Comparison of ENCODE assay signal across 8 mouse cellular contexts in genomic region chr1:36557457-36558011, GRCm38 (mm10). TPM values are rescaled to one million over a fixed set of nuclear protein-coding genes. Genes with fewer than 3 reads are reported as not detected.
DNase-seq lines count a peak whose midpoint lies in the region; ATAC-seq and TF ChIP-seq lines count a peak whose summit lies in the region.

No protein-coding gene starts in this region.

- WGBS in forebrain, embryonic 10.5 days, result 0% methylated on average over 48 of the region's 48 CpGs
- under 1% methylated on average over 48 of the region's 48 CpGs for WGBS in heart, embryonic 15.5 days
- WGBS in kidney, postnatal 0 days, result under 1% methylated on average over 48 of the region's 48 CpGs
- under 1% methylated on average over 45 of the region's 48 CpGs for WGBS in liver, embryonic 16.5 days (ENCODE audit: insufficient replicate concordance)
- WGBS in neural tube, embryonic 11.5 days, result under 1% methylated on average over 44 of the region's 48 CpGs

- H3K9me3 ChIP-seq in forebrain, embryonic 10.5 days, result no peaks in the 10 kb centered on the region
- no peaks in the 10 kb centered on the region for H3K9me3 ChIP-seq in heart, embryonic 15.5 days (replicated peaks)
- no peaks in the 10 kb centered on the region for H3K9me3 ChIP-seq in kidney, postnatal 0 days (replicated peaks; ENCODE audit: low read length)
- H3K9me3 ChIP-seq in liver, embryonic 16.5 days (replicated peaks; ENCODE audit: control insufficient read depth, low read length), result no peaks in the 10 kb centered on the region
- H3K9me3 ChIP-seq in neural tube, embryonic 11.5 days (ENCODE audit: control insufficient read depth, low read length), result no peaks in the 10 kb centered on the region

- peaks cover 14% of the 10 kb centered on the region for H3K27me3 ChIP-seq in forebrain, embryonic 10.5 days (ENCODE audit: poor library complexity, severe bottlenecking)
- no peaks in the 10 kb centered on the region for H3K27me3 ChIP-seq in heart, embryonic 15.5 days
- H3K27me3 ChIP-seq in kidney, postnatal 0 days (ENCODE audit: insufficient read depth, low read length), result no peaks in the 10 kb centered on the region
- peaks cover 64% of the 10 kb centered on the region for H3K27me3 ChIP-seq in liver, embryonic 16.5 days (ENCODE audit: control insufficient read depth, insufficient read depth, low read depth, low read length)
- no peaks in the 10 kb centered on the region for H3K27me3 ChIP-seq in neural tube, embryonic 11.5 days (ENCODE audit: control insufficient read depth, insufficient read depth, low read length)

- H3K4me2 ChIP-seq in heart, embryonic 15.5 days, result peak overlapping the region; percentile 88
- H3K4me2 ChIP-seq in kidney, postnatal 0 days (ENCODE audit: low read length), result peak overlapping the region; percentile 67
- peak overlapping the region; percentile 68 for H3K4me2 ChIP-seq in liver, embryonic 16.5 days (ENCODE audit: low read depth, low read length)
- peak overlapping the region; percentile 99 for H3K4me2 ChIP-seq in neural tube, embryonic 11.5 days (ENCODE audit: low read depth)

- peak overlapping the region; percentile 94 for H3K4me3 ChIP-seq in forebrain, embryonic 10.5 days
- H3K4me3 ChIP-seq in heart, embryonic 15.5 days, result peak overlapping the region; percentile 68
- peak overlapping the region; percentile 82 for H3K4me3 ChIP-seq in kidney, postnatal 0 days (replicated peaks; ENCODE audit: low read depth, low read length)
- peak overlapping the region; percentile 63 for H3K4me3 ChIP-seq in liver, embryonic 16.5 days (ENCODE audit: low read depth, low read length)
- H3K4me3 ChIP-seq in neural tube, embryonic 11.5 days (ENCODE audit: low read depth, low read length), result peak overlapping the region; percentile 96

- peak; percentile 78 for ATAC-seq in heart, embryonic 15.5 days (replicated peaks; ENCODE audit: insufficient number of reproducible peaks, insufficient read depth, low FRiP score, low read depth)
- peak; percentile 68 for ATAC-seq in kidney, postnatal 0 days (replicated peaks; ENCODE audit: low FRiP score, low read depth)
- ATAC-seq in liver, embryonic 16.5 days (ENCODE audit: low read depth), result peak; percentile 53
- ATAC-seq in neural tube, embryonic 11.5 days (ENCODE audit: insufficient read depth, low FRiP score, low TSS enrichment), result peak; percentile 49

- no peak for TF ChIP-seq CTCF in kidney, postnatal 0 days (IDR thresholded peaks at IDR 0.05; ENCODE audit: low read depth)

- H3K9ac ChIP-seq in heart, embryonic 15.5 days, result peak overlapping the region; percentile 96
- peak overlapping the region; percentile 96 for H3K9ac ChIP-seq in kidney, postnatal 0 days (ENCODE audit: low read depth, low read length)
- H3K9ac ChIP-seq in liver, embryonic 16.5 days (ENCODE audit: low read depth, low read length), result peak overlapping the region; percentile 57
- H3K9ac ChIP-seq in neural tube, embryonic 11.5 days (ENCODE audit: low read length), result peak overlapping the region; percentile 98

- peak overlapping the region; percentile 98 for H3K27ac ChIP-seq in forebrain, embryonic 10.5 days
- H3K27ac ChIP-seq in heart, embryonic 15.5 days, result peak overlapping the region; percentile 96
- peak overlapping the region; percentile 99 for H3K27ac ChIP-seq in kidney, postnatal 0 days
- H3K27ac ChIP-seq in liver, embryonic 16.5 days (ENCODE audit: low read length), result peak overlapping the region; percentile 66
- H3K27ac ChIP-seq in neural tube, embryonic 11.5 days (ENCODE audit: low read depth, low read length), result peak overlapping the region; percentile 98

- H3K36me3 ChIP-seq in forebrain, embryonic 10.5 days (replicated peaks), result peaks cover 34% of the 10 kb centered on the region
- peaks cover 21% of the 10 kb centered on the region for H3K36me3 ChIP-seq in heart, embryonic 15.5 days
- H3K36me3 ChIP-seq in kidney, postnatal 0 days (ENCODE audit: insufficient read depth, low read length), result peaks cover 15% of the 10 kb centered on the region
- no peaks in the 10 kb centered on the region; the same call in 1 of the 2 replicates for H3K36me3 ChIP-seq in liver, embryonic 16.5 days (ENCODE audit: control insufficient read depth, insufficient read depth)
- peaks cover 15% of the 10 kb centered on the region for H3K36me3 ChIP-seq in neural tube, embryonic 11.5 days (ENCODE audit: control insufficient read depth, insufficient read depth, low read length)

- peaks cover 73% of the 10 kb centered on the region for H3K4me1 ChIP-seq in forebrain, embryonic 10.5 days
- H3K4me1 ChIP-seq in heart, embryonic 15.5 days (replicated peaks), result peaks cover 61% of the 10 kb centered on the region
- H3K4me1 ChIP-seq in kidney, postnatal 0 days (replicated peaks; ENCODE audit: insufficient read depth, low read length), result peaks cover 42% of the 10 kb centered on the region
- peaks cover 7% of the 10 kb centered on the region for H3K4me1 ChIP-seq in liver, embryonic 16.5 days (ENCODE audit: control insufficient read depth, low read depth, low read length)
- peaks cover 31% of the 10 kb centered on the region for H3K4me1 ChIP-seq in neural tube, embryonic 11.5 days (ENCODE audit: control insufficient read depth, insufficient read depth, low read length)

- DNase-seq in thymus, postnatal 14 days, result peak; percentile 53
- DNase-seq in thymus, postnatal 0 days (ENCODE audit: low spot score), result no peak
- peak; percentile 79 for DNase-seq in forebrain, embryonic 10.5 days (ENCODE audit: extremely low spot score, low spot score)
- peak; percentile 96 for DNase-seq in kidney, postnatal 0 days (ENCODE audit: low spot score)
- DNase-seq in neural tube, embryonic 11.5 days (ENCODE audit: low spot score), result peak; percentile 84
- peak; percentile 76 for DNase-seq in testis, postnatal 14 days (ENCODE audit: low spot score)

RNA-seq across cellular contexts. Expression of gene Sema4c, which starts 0.6 kb away (rescaled TPM):
- 5.5 and 6.0 TPM in 2 replicates for polyA plus RNA-seq in thymus, postnatal 0 days (2015; fragmentation: Nextera tagmentation; extraction: Ambion mirVana)
- 20.1 and 21.7 TPM in 2 replicates for polyA plus RNA-seq in forebrain, embryonic 10.5 days (2016; fragmentation: Nextera tagmentation; extraction: Ambion mirVana)
- polyA plus RNA-seq in heart, embryonic 15.5 days (2015; fragmentation: Nextera tagmentation; extraction: Ambion mirVana), result 7.9 and 10.9 TPM in 2 replicates
- 13.5 and 14.7 TPM in 2 replicates for polyA plus RNA-seq in kidney, postnatal 0 days (2015; fragmentation: Nextera tagmentation; extraction: Ambion mirVana)
- 1.5 and 2.0 TPM in 2 replicates for polyA plus RNA-seq in liver, embryonic 16.5 days (2015; fragmentation: Nextera tagmentation; extraction: Ambion mirVana)
- 3.6 and 4.6 TPM in 2 replicates for polyA plus RNA-seq in neural tube, embryonic 11.5 days (2014; fragmentation: Nextera tagmentation; extraction: Ambion mirVana)

RNA-seq across cellular contexts. Expression of gene Ankrd39, which starts 10.3 kb away (rescaled TPM):
- 20.0 and 22.7 TPM in 2 replicates for polyA plus RNA-seq in thymus, postnatal 0 days (2015; fragmentation: Nextera tagmentation; extraction: Ambion mirVana)
- 17.9 and 22.2 TPM in 2 replicates for polyA plus RNA-seq in forebrain, embryonic 10.5 days (2016; fragmentation: Nextera tagmentation; extraction: Ambion mirVana)
- polyA plus RNA-seq in heart, embryonic 15.5 days (2015; fragmentation: Nextera tagmentation; extraction: Ambion mirVana), result 27.3 and 30.4 TPM in 2 replicates
- 22.0 and 24.6 TPM in 2 replicates for polyA plus RNA-seq in kidney, postnatal 0 days (2015; fragmentation: Nextera tagmentation; extraction: Ambion mirVana)
- polyA plus RNA-seq in liver, embryonic 16.5 days (2015; fragmentation: Nextera tagmentation; extraction: Ambion mirVana), result 5.4 and 6.7 TPM in 2 replicates
- polyA plus RNA-seq in neural tube, embryonic 11.5 days (2014; fragmentation: Nextera tagmentation; extraction: Ambion mirVana), result 15.3 and 16.2 TPM in 2 replicates

RNA-seq across cellular contexts. Expression of gene Gm42417, which starts 18.3 kb away (rescaled TPM):
- 0.26 and 0.60 TPM in 2 replicates for polyA plus RNA-seq in thymus, postnatal 0 days (2015; fragmentation: Nextera tagmentation; extraction: Ambion mirVana)
- not detected in 2 replicates for polyA plus RNA-seq in forebrain, embryonic 10.5 days (2016; fragmentation: Nextera tagmentation; extraction: Ambion mirVana)
- 0.22 TPM in 1 of 2 replicates, not detected in the other for polyA plus RNA-seq in heart, embryonic 15.5 days (2015; fragmentation: Nextera tagmentation; extraction: Ambion mirVana)
- polyA plus RNA-seq in kidney, postnatal 0 days (2015; fragmentation: Nextera tagmentation; extraction: Ambion mirVana), result not detected in 2 replicates
- not detected in 2 replicates for polyA plus RNA-seq in liver, embryonic 16.5 days (2015; fragmentation: Nextera tagmentation; extraction: Ambion mirVana)
- 0.28 TPM in 1 of 2 replicates, not detected in the other for polyA plus RNA-seq in neural tube, embryonic 11.5 days (2014; fragmentation: Nextera tagmentation; extraction: Ambion mirVana)

RNA-seq across cellular contexts. Expression of gene Ankrd23, which starts 20.9 kb away (rescaled TPM):
- 10.0 and 12.0 TPM in 2 replicates for polyA plus RNA-seq in thymus, postnatal 0 days (2015; fragmentation: Nextera tagmentation; extraction: Ambion mirVana)
- 15.3 and 16.5 TPM in 2 replicates for polyA plus RNA-seq in forebrain, embryonic 10.5 days (2016; fragmentation: Nextera tagmentation; extraction: Ambion mirVana)
- 25.3 and 26.7 TPM in 2 replicates for polyA plus RNA-seq in heart, embryonic 15.5 days (2015; fragmentation: Nextera tagmentation; extraction: Ambion mirVana)
- polyA plus RNA-seq in kidney, postnatal 0 days (2015; fragmentation: Nextera tagmentation; extraction: Ambion mirVana), result 8.7 and 10.9 TPM in 2 replicates
- 3.2 and 4.3 TPM in 2 replicates for polyA plus RNA-seq in liver, embryonic 16.5 days (2015; fragmentation: Nextera tagmentation; extraction: Ambion mirVana)
- 7.1 and 7.2 TPM in 2 replicates for polyA plus RNA-seq in neural tube, embryonic 11.5 days (2014; fragmentation: Nextera tagmentation; extraction: Ambion mirVana)

RNA-seq across cellular contexts. Expression of gene Cnnm3, which starts 45.9 kb away (rescaled TPM):
- polyA plus RNA-seq in thymus, postnatal 0 days (2015; fragmentation: Nextera tagmentation; extraction: Ambion mirVana), result 3.3 and 3.8 TPM in 2 replicates
- 2.9 and 3.0 TPM in 2 replicates for polyA plus RNA-seq in forebrain, embryonic 10.5 days (2016; fragmentation: Nextera tagmentation; extraction: Ambion mirVana)
- 2.4 and 3.5 TPM in 2 replicates for polyA plus RNA-seq in heart, embryonic 15.5 days (2015; fragmentation: Nextera tagmentation; extraction: Ambion mirVana)
- 3.4 and 3.8 TPM in 2 replicates for polyA plus RNA-seq in kidney, postnatal 0 days (2015; fragmentation: Nextera tagmentation; extraction: Ambion mirVana)
- polyA plus RNA-seq in liver, embryonic 16.5 days (2015; fragmentation: Nextera tagmentation; extraction: Ambion mirVana), result 0.91 and 1.1 TPM in 2 replicates
- 5.2 and 5.6 TPM in 2 replicates for polyA plus RNA-seq in neural tube, embryonic 11.5 days (2014; fragmentation: Nextera tagmentation; extraction: Ambion mirVana)
